Mouse (Mus musculus): ENCODE measurements around the gene Lsm12. TPM values are rescaled to one million over a fixed set of nuclear protein-coding genes. Genes with fewer than 3 reads are reported as not detected.

The Lsm12 gene
- polyA plus RNA-seq, 1 experiment from 2014 or later = 141 TPM

DNA sequence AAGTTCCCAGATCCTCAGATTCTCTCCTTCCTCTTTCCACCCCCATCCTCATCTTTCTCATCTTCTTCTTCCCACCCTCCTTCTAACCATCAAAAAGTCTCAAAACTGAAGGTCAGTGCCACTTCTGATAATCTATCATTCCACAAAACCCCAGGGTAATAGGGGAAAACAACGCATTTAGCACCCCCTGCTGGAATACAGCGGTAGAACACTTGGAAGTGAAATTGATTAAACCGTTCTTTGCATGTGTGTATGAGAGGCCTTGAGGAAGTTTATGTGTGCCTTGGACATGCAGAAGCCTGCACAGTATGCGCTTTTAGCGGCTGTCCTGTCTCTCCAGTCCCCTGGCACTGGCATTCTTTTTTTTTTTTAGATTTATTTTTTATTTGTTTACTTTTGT, 44.6 kb downstream of the Lsm12 start:
- H3K9ac ChIP-seq (replicated peaks) = no peak overlapping the region
- 6% methylated on average over 5 of the region's 5 CpGs for WGBS

DNA sequence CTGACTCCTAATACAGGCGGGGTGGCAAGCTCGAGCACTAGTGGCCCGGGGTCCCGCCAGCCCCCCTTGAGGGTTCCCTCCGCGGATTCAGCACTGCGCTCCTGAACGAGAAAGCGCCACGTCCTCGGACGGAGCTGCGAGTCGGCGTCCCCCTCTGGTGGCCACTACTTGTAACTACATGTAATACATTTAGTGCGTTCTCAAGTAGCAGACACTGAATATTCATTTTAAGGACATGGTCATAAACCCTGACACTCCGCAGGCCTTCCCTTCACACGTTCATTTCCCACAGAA, 46.7 kb downstream of the Lsm12 start:
- Histone ChIP-seq H3K4me3 (replicated peaks) (peak overlapping the region; percentile 11), H3K36me3 (no peaks in the 10 kb centered on the region), H3K27ac (no peak overlapping the region), H3K4me1 (replicated peaks) (peaks cover 13% of the 10 kb centered on the region; the same call in 1 of the 2 replicates), H3K9me3 (no peaks in the 10 kb centered on the region), H3K27me3 (peaks cover 28% of the 10 kb centered on the region), H3K4me2 (replicated peaks) (peak overlapping the region; percentile 52), H3K9ac (replicated peaks) (no peak overlapping the region)
- WGBS = under 1% methylated on average over 18 of the region's 18 CpGs
- peak; percentile 71; the same call in 1 of the 2 replicates for ATAC-seq

More for the DNA sequence above, 44.6 kb downstream of the Lsm12 start:
- Histone ChIP-seq H3K4me1 (replicated peaks) (peaks cover 6% of the 10 kb centered on the region), H3K27me3 (peaks cover 49% of the 10 kb centered on the region), H3K9me3 (no peaks in the 10 kb centered on the region), H3K4me3 (replicated peaks) (no peak overlapping the region), H3K27ac (no peak overlapping the region), H3K4me2 (replicated peaks) (no peak overlapping the region), H3K36me3 (no peaks in the 10 kb centered on the region)
- ATAC-seq = no peak

DNA sequence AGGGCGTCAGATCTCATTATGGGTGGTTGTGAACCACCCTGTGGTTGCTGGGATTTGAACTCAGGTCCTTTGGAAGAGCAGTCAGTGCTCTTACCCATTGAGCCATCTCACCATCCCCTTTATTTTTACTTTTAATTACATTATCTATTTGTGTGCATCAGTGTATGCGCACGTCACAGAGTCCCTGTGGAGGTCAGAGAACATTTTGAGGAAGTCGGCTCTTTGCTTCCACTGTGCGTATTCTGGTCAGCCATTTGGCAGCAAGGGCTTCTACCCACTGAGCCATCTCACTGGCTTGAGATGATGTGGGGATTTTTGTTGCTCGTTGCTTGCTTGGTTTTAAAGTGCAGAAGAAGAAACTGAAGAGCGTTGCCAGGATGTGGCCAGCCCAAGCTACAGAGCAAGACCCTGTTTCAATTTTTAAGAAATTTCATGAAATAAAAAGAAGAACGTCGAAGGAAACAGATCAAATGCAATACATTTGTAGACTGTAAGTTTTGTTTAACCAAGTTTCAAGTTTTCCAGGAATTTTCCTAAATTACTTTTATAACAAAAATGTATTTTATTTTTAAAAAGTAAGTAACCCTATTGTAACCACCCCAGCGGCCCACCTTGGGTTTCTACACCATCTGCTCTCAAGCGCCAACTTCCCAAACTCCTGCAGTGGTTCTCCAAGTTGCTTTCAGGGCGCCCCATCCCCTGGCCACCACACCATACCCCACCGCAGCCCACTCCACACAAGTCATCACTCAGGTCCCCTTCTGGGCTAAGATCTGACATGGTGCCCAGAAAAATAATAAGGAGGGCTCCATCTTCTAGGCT, 47.3 kb downstream of the Lsm12 start:
- Histone ChIP-seq H3K36me3 (no peaks in the 10 kb centered on the region), H3K4me1 (replicated peaks) (peaks cover 13% of the 10 kb centered on the region; the same call in 1 of the 2 replicates), H3K9me3 (no peaks in the 10 kb centered on the region), H3K4me2 (replicated peaks) (peak overlapping the region; percentile 52), H3K27me3 (peaks cover 23% of the 10 kb centered on the region), H3K9ac (replicated peaks) (no peak overlapping the region), H3K27ac (no peak overlapping the region), H3K4me3 (replicated peaks) (peak overlapping the region; percentile 11)
- no peak for ATAC-seq
- 53% methylated on average over 13 of the region's 13 CpGs for WGBS

DNA sequence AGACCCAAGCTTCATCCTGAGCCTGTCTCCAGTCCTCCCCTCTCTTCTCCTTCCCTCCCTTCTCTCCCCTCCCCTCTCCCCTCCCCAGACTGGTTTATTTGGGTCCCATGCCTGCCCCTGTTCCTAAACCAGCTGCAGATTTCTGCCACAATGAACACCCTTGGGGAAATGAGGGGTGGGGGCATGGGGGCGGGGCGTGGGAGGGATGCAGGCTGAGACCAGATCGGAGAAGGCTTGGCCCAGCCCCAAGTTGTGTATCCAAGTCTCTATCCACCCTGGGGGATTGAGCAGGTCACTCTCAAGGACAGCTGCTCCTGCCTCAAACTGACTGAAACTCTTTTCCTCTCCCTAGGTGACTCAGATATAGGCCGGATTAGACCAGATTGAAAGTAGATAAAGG, 50.6 kb downstream of the Lsm12 start:
- ATAC-seq = peak; percentile 34; the same call in 1 of the 2 replicates
- no peak overlapping the region for H3K4me2 ChIP-seq (replicated peaks)
- no peak overlapping the region for H3K27ac ChIP-seq
- H3K4me1 ChIP-seq (replicated peaks) = peaks cover 13% of the 10 kb centered on the region; the same call in 1 of the 2 replicates
- no peak overlapping the region for H3K9ac ChIP-seq (replicated peaks)
- H3K4me3 ChIP-seq (replicated peaks) = no peak overlapping the region
- 34% methylated on average over 4 of the region's 4 CpGs for WGBS
- H3K27me3 ChIP-seq = peaks cover 17% of the 10 kb centered on the region
- no peaks in the 10 kb centered on the region for H3K9me3 ChIP-seq
- H3K36me3 ChIP-seq = no peaks in the 10 kb centered on the region

DNA sequence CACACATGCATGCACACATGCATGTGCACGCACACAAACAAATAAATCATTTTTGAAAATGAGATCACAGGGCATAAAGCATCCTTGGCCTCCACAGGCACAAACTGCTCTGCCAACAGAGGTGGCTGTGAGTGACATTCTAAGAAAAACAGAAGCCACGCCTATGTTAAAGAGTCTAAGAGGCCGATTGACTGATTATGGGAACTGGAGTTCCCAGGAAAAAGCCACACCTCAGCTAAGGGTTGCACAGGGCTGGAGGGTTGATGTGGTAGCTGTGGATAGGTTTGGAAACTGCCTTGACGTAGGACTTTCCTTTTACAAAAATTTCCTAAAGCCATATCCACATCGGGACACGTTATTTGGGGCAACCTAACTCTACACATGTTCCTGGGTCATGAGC, 67.7 kb downstream of the Lsm12 start:
- Histone ChIP-seq H3K4me1 (replicated peaks) (peaks cover 4% of the 10 kb centered on the region; the same call in 1 of the 2 replicates), H3K27me3 (no peaks in the 10 kb centered on the region), H3K4me2 (replicated peaks) (no peak overlapping the region), H3K9me3 (no peaks in the 10 kb centered on the region), H3K9ac (replicated peaks) (no peak overlapping the region), H3K27ac (no peak overlapping the region), H3K36me3 (no peaks in the 10 kb centered on the region), H3K4me3 (replicated peaks) (no peak overlapping the region)
- no peak for ATAC-seq
- WGBS = 87% methylated on average over 6 of the region's 6 CpGs

DNA sequence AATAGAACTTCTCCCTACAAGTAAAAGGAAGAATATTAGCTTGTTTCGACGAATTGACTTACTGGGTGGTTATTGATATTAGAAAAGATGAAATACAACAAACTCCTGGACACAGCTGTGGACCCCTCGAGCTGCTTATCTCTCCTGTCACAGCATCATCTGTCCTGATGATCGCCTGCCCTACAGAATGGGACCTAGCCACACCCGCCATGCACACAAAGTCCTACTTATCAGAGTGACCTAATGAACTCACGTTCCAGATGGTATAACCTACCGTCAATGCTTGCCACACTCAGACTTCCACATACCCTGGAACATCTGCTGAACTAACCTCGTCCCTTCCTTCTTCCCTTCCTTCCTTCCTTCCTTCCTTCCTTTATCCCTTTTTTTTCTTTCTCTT, 68.9 kb downstream of the Lsm12 start:
- no peaks in the 10 kb centered on the region for H3K27me3 ChIP-seq
- ATAC-seq = no peak
- no peak overlapping the region for H3K4me2 ChIP-seq (replicated peaks)
- peaks cover 4% of the 10 kb centered on the region; the same call in 1 of the 2 replicates for H3K4me1 ChIP-seq (replicated peaks)
- H3K36me3 ChIP-seq = no peaks in the 10 kb centered on the region
- no peak overlapping the region for H3K9ac ChIP-seq (replicated peaks)
- no peaks in the 10 kb centered on the region for H3K9me3 ChIP-seq
- H3K27ac ChIP-seq = no peak overlapping the region
- WGBS = 85% methylated on average over 8 of the region's 8 CpGs
- no peak overlapping the region for H3K4me3 ChIP-seq (replicated peaks)

Small RNA genes lying within 50 kb of the gene (microRNA-seq; reads per million reads assigned to microRNA genes)
- gene Mir8101 = 1.6 reads per million

Other genes with a start within 250 kb of the Lsm12 start
- 0.07 and 0.24 TPM in 2 replicates for gene Sost, start 218.3 kb downstream of the Lsm12 start, polyA plus RNA-seq (2015; fragmentation: Nextera tagmentation; extraction: Ambion mirVana)
- gene Cfap97d1, start 201.0 kb downstream of the Lsm12 start, polyA plus RNA-seq (2015; fragmentation: Nextera tagmentation; extraction: Ambion mirVana) = not detected in 2 replicates
- gene Dusp3, start 198.3 kb downstream of the Lsm12 start, polyA plus RNA-seq (2015; fragmentation: Nextera tagmentation; extraction: Ambion mirVana) = 11.3 and 11.8 TPM in 2 replicates
- 45.3 and 46.4 TPM in 2 replicates for gene Mpp3, start 156.8 kb downstream of the Lsm12 start, polyA plus RNA-seq (2015; fragmentation: Nextera tagmentation; extraction: Ambion mirVana)
- gene Cd300lg, start 143.8 kb downstream of the Lsm12 start, polyA plus RNA-seq (2015; fragmentation: Nextera tagmentation; extraction: Ambion mirVana) = 0.32 and 0.40 TPM in 2 replicates
- gene Mpp2, start 96.8 kb downstream of the Lsm12 start, polyA plus RNA-seq (2015; fragmentation: Nextera tagmentation; extraction: Ambion mirVana) = 24.5 and 26.7 TPM in 2 replicates
- not detected in 2 replicates for gene Ppy, start 84.0 kb downstream of the Lsm12 start, polyA plus RNA-seq (2015; fragmentation: Nextera tagmentation; extraction: Ambion mirVana)
- not detected in 2 replicates for gene Pyy, start 77.5 kb downstream of the Lsm12 start, polyA plus RNA-seq (2015; fragmentation: Nextera tagmentation; extraction: Ambion mirVana)
- 0.09 TPM in 1 of 2 replicates, not detected in the other for gene Nags, start 39.8 kb downstream of the Lsm12 start, polyA plus RNA-seq (2015; fragmentation: Nextera tagmentation; extraction: Ambion mirVana)
- 40.5 and 42.5 TPM in 2 replicates for gene Tmem101, start 28.9 kb downstream of the Lsm12 start, polyA plus RNA-seq (2015; fragmentation: Nextera tagmentation; extraction: Ambion mirVana)
- gene G6pc3, start 4.3 kb upstream of the Lsm12 start, polyA plus RNA-seq (2015; fragmentation: Nextera tagmentation; extraction: Ambion mirVana) = 31.4 and 32.9 TPM in 2 replicates
- gene Hdac5, start 44.9 kb upstream of the Lsm12 start, polyA plus RNA-seq (2015; fragmentation: Nextera tagmentation; extraction: Ambion mirVana) = 80.5 and 106 TPM in 2 replicates
- gene BC030867, start 63.6 kb upstream of the Lsm12 start, polyA plus RNA-seq (2015; fragmentation: Nextera tagmentation; extraction: Ambion mirVana) = 4.6 and 5.6 TPM in 2 replicates
- gene Asb16, start 83.4 kb upstream of the Lsm12 start, polyA plus RNA-seq (2015; fragmentation: Nextera tagmentation; extraction: Ambion mirVana) = not detected in 2 replicates
- 79.0 and 83.4 TPM in 2 replicates for gene Tmub2, start 99.6 kb upstream of the Lsm12 start, polyA plus RNA-seq (2015; fragmentation: Nextera tagmentation; extraction: Ambion mirVana)
- 28.4 and 30.1 TPM in 2 replicates for gene Atxn7l3, start 111.3 kb upstream of the Lsm12 start, polyA plus RNA-seq (2015; fragmentation: Nextera tagmentation; extraction: Ambion mirVana)
- 85.2 and 90.3 TPM in 2 replicates for gene Ubtf, start 134.4 kb upstream of the Lsm12 start, polyA plus RNA-seq (2015; fragmentation: Nextera tagmentation; extraction: Ambion mirVana)
- 4.3 and 4.8 TPM in 2 replicates for gene Slc4a1, start 180.9 kb upstream of the Lsm12 start, polyA plus RNA-seq (2015; fragmentation: Nextera tagmentation; extraction: Ambion mirVana)
- 131 and 153 TPM in 2 replicates for gene Rundc3a, start 208.1 kb upstream of the Lsm12 start, polyA plus RNA-seq (2015; fragmentation: Nextera tagmentation; extraction: Ambion mirVana)
- gene Slc25a39, start 222.7 kb upstream of the Lsm12 start, polyA plus RNA-seq (2015; fragmentation: Nextera tagmentation; extraction: Ambion mirVana) = 141 and 154 TPM in 2 replicates
- 57.4 and 61.8 TPM in 2 replicates for gene Grn, start 245.0 kb upstream of the Lsm12 start, polyA plus RNA-seq (2015; fragmentation: Nextera tagmentation; extraction: Ambion mirVana)

Measured in midbrain, embryonic 13.5 days (tissue).